Mouse (Mus musculus) small intestine, adult 2 months (tissue): ENCODE data around the gene Gyg. TPM values are rescaled to one million over a fixed set of nuclear protein-coding genes. Genes with fewer than 3 reads are reported as not detected.

ENCODE experiments used
- H3K27ac ChIP-seq: fragments of 200-500 bp; 2 replicates; pipeline ENCODE4 v1.5.1; 2012; ENCODE audit warnings: low read depth, low read length, control low read depth, inconsistent platforms; ENCODE audit not compliant: insufficient read depth
- H3K27me3 ChIP-seq: fragments of 200-500 bp; 2 replicates; pipeline ENCODE4 v1.6.1; 2012; ENCODE audit warnings: mild to moderate bottlenecking, moderate library complexity, low read length, inconsistent platforms; ENCODE audit not compliant: control insufficient read depth, insufficient read depth
- H3K36me3 ChIP-seq: fragments of 200-500 bp; 2 replicates; pipeline ENCODE4 v1.6.1; 2012; ENCODE audit warnings: mild to moderate bottlenecking, low read length, control low read depth, inconsistent platforms; ENCODE audit not compliant: control insufficient read depth, insufficient read depth
- H3K4me1 ChIP-seq: fragments of 200-500 bp; 2 replicates; pipeline ENCODE4 v1.6.1; 2012; ENCODE audit warnings: low read length, inconsistent platforms, mixed read lengths; ENCODE audit not compliant: control insufficient read depth, insufficient read depth, insufficient read length
- H3K4me3 ChIP-seq: fragments of 200-500 bp; 2 replicates; pipeline ENCODE4 v1.5.1; 2012; ENCODE audit warnings: low read depth, mild to moderate bottlenecking, control low read depth, inconsistent platforms, low read length, moderate library complexity
- CTCF ChIP-seq: fragments of 200-500 bp; IDR thresholded peaks from 2 replicates; pipeline ENCODE4 v1.5.1; 2012; ENCODE audit warnings: low read depth, mild to moderate bottlenecking, control low read depth, inconsistent platforms, low read length, moderate library complexity, mixed read lengths; ENCODE audit not compliant: insufficient replicate concordance, insufficient read length; ENCODE audit errors: extremely low read depth
- POLR2A ChIP-seq: fragments of 200-500 bp; IDR thresholded peaks from 2 replicates; pipeline ENCODE4 v1.6.1; 2012; ENCODE audit warnings: low read depth, mild to moderate bottlenecking, control low read depth, inconsistent platforms, low read length, moderate library complexity
- WGBS: fragments of 180-500 bp; shearing (Covaris S2); methylation state at CpG from one replicate; pipeline ENCODE4 v1.1.7; 2018; 5-methylcytosine and 5-hydroxymethylcytosine counted together
- polyA plus RNA-seq: library from polyadenylated mRNA; depleted of rRNA; stranded (reverse); fragments of >200 nt; gene quantifications from 2 replicates; pipeline ENCODE4 v1.2.3, GENCODE M21; 2012

Gene Gyg
- polyA plus RNA-seq, 1 experiment, result 4.3 TPM

DNA sequence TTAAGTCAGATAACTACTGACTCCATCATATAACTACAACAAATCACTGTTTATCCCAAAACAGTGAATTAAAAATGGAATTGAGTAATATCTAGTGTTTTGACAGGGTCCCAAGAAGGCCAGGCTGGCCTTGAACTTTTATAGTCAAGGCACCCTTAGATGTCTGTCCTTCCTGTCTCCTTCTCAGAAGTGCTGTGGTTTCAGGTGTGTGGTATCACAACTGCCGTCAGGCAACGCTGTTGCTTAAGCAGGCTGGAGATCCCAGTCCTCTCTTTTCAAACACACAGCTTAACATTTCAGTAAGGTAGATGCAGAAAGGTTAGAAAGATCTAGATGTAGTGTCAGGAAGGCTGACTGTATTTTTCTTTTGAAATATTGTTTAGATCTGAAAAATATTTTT is 13.0 kb downstream of the Gyg start:
- WGBS, result 70% methylated on average over 2 of the region's 2 CpGs
- no peaks in the 10 kb centered on the region for H3K27me3 ChIP-seq
- no peak overlapping the region for H3K27ac ChIP-seq
- peaks cover 11% of the 10 kb centered on the region for H3K36me3 ChIP-seq
- TF ChIP-seq CTCF (no peak), POLR2A (no peak)
- H3K4me1 ChIP-seq, result peaks cover 6% of the 10 kb centered on the region; the same call in 1 of the 2 replicates
- H3K4me3 ChIP-seq, result no peak overlapping the region

DNA sequence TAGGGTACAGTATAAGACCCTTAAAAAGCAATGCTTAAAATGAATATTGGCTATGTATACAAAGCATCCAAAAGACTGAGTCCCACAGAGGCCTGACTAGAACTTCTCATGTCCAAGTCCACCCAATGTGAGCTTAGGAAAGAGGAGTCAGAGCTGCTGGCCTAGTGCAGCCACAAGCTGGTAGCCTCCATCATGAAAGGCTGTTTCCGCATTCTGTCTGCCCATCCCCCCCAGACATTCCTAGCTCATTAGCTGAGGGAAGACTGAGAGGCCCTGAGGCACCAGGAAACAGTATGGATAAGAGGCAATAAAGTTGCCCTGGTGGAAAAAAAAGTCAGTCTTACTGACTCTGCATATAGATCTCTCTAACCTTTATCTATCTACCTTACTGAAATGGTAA is 13.4 kb downstream of the Gyg start:
- Histone ChIP-seq H3K4me3 (no peak overlapping the region), H3K27ac (no peak overlapping the region), H3K27me3 (no peaks in the 10 kb centered on the region), H3K4me1 (peaks cover 6% of the 10 kb centered on the region; the same call in 1 of the 2 replicates), H3K36me3 (peaks cover 11% of the 10 kb centered on the region)
- WGBS, result 38% methylated on average over 1 of the region's 1 CpGs
- no peak for TF ChIP-seq POLR2A
- no peak for TF ChIP-seq CTCF

DNA sequence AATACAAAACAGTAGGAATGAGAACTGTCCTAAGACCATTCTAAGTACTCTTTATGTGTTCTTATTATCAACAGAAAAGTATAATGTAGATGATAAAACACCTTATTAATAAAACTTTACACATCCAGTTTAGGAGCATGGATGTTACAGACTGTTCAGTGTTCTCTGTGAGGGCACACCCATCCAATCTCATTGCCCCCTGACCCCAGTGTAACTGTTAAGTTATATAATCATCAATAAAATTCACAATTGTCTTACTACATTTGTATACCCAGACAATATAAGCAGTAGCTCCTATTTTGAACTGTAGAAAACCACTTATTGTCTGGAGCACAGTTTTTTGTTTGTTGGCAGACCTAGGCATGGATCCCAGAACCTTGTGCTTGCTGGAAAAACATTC is 13.9 kb downstream of the Gyg start:
- no peak overlapping the region for H3K4me3 ChIP-seq
- no peaks in the 10 kb centered on the region for H3K27me3 ChIP-seq
- peaks cover 6% of the 10 kb centered on the region; the same call in 1 of the 2 replicates for H3K4me1 ChIP-seq
- TF ChIP-seq POLR2A, result no peak
- no peak for TF ChIP-seq CTCF
- H3K27ac ChIP-seq, result no peak overlapping the region
- H3K36me3 ChIP-seq, result peaks cover 11% of the 10 kb centered on the region

DNA sequence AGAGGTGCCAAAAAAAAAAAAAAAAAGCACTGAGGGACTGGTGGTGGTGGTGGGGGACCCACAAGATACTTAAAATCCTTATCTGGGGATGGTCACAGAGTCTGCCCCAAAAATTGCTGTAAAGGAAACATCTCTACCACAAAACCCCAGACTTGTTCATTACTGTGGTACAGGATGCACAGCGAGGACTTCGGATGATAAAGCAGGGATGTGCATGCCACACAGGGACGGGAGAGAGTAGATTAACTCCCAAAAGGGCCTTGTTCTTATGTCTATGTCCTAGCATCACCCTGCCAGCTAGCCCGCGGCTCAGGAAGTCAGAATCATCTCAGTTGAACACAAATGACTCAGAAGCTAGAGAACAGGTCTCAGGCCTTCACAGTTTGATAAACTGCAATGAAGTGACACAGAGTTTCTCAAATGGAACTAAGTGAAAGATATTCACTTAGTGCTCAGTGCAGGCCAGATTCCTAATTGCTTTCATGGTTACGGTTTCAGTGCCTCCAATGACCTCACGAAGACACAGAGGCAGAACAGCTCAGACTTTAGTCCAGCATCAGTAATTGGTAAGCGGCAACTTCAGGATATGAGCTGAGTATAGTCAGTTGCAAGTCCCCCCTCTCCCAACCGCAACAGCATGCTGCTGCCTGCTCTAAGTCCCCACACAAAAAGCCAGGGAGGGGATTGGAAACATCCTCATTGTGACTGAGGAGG is 18.1 kb downstream of the Gyg start:
- Histone ChIP-seq H3K4me3 (no peak overlapping the region), H3K36me3 (peaks cover 4% of the 10 kb centered on the region), H3K27me3 (no peaks in the 10 kb centered on the region), H3K4me1 (peaks cover 4% of the 10 kb centered on the region; the same call in 1 of the 2 replicates), H3K27ac (no peak overlapping the region)
- TF ChIP-seq CTCF, result no peak
- no peak for TF ChIP-seq POLR2A
- 90% methylated on average over 9 of the region's 9 CpGs for WGBS

DNA sequence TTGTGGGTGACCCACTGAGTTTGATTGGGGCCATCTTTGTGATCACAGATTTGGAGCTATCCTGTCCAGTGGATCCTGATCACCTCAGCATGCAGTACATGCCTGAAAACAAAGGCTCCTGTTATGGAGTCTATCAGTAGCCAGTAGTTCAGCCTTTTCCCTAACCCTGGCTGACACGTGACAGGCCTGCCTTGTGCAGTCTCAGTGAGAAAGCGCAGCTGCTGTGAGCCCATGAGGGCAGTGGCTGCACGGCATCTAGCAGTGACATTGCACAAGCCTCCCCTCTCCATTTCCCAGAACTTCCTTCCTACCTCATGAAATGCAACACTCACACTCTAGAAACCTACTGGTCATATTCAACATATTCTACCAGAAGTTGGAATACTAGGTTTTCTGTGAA is 20.6 kb downstream of the Gyg start:
- Histone ChIP-seq H3K4me1 (no peaks in the 10 kb centered on the region; the same call in 1 of the 2 replicates), H3K36me3 (peaks cover 4% of the 10 kb centered on the region), H3K27ac (no peak overlapping the region), H3K4me3 (no peak overlapping the region), H3K27me3 (no peaks in the 10 kb centered on the region)
- WGBS, result 86% methylated on average over 3 of the region's 3 CpGs
- TF ChIP-seq CTCF (no peak), POLR2A (no peak)

DNA sequence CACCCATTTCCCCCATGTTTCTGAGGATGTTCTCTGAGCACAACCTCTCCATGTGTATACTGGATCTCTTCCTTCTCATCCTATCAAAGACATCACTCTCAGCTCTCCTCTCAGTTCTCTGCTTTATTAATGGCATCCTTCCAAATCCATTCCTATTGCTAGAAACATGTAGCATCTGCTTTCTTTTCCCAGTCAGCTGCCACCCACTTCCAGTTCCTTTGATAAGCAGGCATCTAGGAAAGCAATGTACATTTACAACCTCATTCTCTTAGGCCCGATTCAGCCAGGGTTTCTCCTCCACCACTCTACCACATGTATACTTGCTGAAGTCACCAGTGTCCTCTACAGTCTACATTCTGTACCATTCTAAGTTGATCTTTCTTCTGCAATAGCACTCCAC is 21.4 kb downstream of the Gyg start:
- H3K4me3 ChIP-seq, result no peak overlapping the region
- H3K27me3 ChIP-seq, result no peaks in the 10 kb centered on the region
- 67% methylated on average over 1 of the region's 1 CpGs for WGBS
- no peak overlapping the region for H3K27ac ChIP-seq
- TF ChIP-seq CTCF, result no peak
- TF ChIP-seq POLR2A, result no peak
- H3K36me3 ChIP-seq, result peaks cover 4% of the 10 kb centered on the region
- no peaks in the 10 kb centered on the region; the same call in 1 of the 2 replicates for H3K4me1 ChIP-seq

DNA sequence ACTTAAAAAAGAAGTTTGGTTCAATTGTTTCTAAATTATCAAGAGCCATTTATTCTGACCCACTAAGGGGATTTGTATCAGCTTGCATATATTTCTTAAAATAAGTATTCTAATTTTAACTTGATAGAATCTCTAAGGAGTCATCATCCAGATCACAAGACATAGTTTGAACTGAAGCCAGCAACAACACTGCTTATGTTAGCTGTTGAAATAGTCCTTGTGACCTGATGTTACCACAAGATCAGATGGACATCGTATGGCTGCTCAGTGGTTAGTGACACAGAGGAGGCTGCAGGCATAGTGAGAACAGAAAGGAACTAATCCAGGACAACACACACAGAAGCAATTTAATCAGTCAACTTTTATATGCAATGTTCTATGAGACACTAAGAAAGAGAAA is 22.4 kb downstream of the Gyg start:
- Histone ChIP-seq H3K36me3 (peaks cover 3% of the 10 kb centered on the region), H3K27ac (no peak overlapping the region), H3K4me3 (no peak overlapping the region), H3K4me1 (no peaks in the 10 kb centered on the region; the same call in 1 of the 2 replicates), H3K27me3 (no peaks in the 10 kb centered on the region)
- TF ChIP-seq CTCF (no peak), POLR2A (no peak)
- 83% methylated on average over 1 of the region's 1 CpGs for WGBS
